Mouse (Mus musculus): ENCODE results near the gene Shtn1.

Shtn1 gene

GRCm38 (mm10) chr19:59052053-59052452 lies 23.8 kb downstream of the Shtn1 start:
- no peak for DNase-seq (ENCODE audit: low spot score in 2 of 2)

DNA sequence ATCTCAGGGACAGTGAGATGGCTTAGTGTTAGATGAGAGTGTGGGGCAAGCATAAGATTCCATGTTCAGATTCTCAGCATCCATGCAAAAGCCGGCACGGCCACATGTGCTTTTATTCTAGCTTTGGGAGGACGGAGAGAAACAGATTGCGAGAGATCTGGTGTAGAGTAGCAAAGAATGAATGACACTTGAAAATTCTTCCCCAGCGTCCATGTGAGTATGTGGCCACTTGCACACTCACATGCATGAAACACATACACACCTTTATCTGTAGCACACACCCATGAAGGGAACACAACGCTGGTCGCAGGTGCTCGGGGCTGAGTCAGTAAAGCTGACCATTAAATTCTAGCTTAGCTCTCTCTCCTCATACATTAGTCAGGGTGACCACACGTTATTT lies 24.3 kb downstream of the Shtn1 start:
- DNase-seq (ENCODE audit: low spot score in 2 of 2), result no peak

- DNase-seq (ENCODE audit: low spot score in 2 of 2), result no peak
These were observed 27.0 kb downstream of the Shtn1 start for GRCm38 (mm10) chr19:59048852-59049251.

- no peak for DNase-seq (ENCODE audit: low spot score in 2 of 2)
These were observed 28.4 kb downstream of the Shtn1 start for GRCm38 (mm10) chr19:59047511-59047910.

- DNase-seq (ENCODE audit: low spot score in 2 of 2), result no peak
These were observed 34.8 kb downstream of the Shtn1 start for GRCm38 (mm10) chr19:59041086-59041485.

DNA sequence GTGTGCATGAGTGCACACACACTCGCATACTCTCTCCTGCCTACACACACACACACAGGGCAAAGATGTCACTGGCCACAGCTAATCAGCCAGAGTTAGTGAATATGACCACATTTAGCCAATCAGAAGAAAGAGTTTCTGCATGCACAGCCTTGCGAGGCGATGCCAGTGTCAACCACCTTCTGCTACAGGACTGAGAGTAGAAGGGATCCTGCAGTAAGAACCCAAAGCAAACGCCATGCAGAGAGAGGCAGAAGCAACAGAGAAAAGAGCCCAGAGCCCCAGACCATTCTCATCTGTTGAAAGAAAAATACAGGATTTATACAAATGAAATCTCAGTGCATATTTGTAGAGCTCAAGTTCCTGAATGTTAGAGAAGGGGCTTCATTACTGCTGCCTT lies 37.1 kb downstream of the Shtn1 start:
- no peak for DNase-seq (ENCODE audit: low spot score in 2 of 2)

DNA sequence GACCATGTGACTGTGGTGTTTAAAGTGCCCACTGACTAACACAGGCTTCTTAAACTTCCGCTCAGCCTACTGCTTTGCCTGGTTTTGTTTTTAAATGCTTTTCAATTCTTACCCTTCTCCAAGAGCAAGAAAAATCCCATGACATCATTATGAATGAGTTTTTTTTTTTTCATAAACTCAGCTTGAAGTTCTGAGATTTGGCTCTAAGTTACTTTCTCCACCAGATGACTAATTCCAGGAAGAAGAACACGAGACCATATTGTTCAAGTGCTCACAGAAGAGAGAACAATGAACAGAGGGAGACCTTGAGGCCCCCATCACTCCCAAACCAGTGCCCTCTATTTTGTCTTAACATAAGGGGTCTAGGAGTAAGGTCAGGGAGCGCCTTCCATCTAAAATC lies 39.1 kb downstream of the Shtn1 start:
- no peak for DNase-seq (ENCODE audit: low spot score in 2 of 2)

DNA sequence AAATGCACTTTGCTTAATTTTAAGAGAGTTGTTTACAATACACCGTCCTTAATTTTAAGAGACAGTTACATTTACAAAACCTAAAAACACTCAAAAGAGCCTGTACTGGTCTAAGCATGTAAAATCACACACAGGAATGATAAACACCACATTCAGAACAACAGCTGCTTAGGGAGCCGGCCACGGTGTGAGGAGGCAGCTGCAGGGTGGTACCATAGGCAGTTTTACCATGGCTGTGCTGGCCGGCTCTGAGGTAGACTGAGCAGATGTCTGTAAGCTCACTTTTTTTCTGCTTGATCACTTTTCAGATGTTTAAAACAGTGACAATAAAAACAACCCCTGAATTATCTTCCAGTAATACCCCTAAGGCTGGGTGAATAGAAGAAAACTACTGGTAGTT lies 42.7 kb downstream of the Shtn1 start:
- DNase-seq (ENCODE audit: low spot score in 2 of 2), result no peak

- no peak for DNase-seq (ENCODE audit: low spot score in 2 of 2)
These were observed 45.7 kb downstream of the Shtn1 start for GRCm38 (mm10) chr19:59030221-59030620.

DNA sequence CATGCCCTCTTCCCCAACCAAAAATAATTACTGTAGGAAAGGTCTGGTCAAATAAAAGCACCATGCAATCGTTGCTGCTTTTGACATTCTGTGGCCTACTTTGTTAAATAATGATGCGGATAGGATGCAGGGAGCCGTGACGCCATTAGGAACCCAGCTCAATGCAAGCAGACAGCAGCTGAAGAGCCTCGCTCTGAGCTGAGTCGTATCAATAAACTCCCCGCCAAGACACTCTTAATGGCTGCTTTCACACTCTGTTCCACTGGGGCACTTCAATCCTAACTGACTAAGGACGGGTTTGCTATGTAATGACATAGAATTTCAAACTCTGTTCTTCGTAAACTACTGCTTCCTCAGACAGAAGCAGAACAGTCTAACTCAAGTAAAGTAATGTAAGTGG lies 46.9 kb downstream of the Shtn1 start:
- no peak for DNase-seq (ENCODE audit: low spot score in 2 of 2)

DNA sequence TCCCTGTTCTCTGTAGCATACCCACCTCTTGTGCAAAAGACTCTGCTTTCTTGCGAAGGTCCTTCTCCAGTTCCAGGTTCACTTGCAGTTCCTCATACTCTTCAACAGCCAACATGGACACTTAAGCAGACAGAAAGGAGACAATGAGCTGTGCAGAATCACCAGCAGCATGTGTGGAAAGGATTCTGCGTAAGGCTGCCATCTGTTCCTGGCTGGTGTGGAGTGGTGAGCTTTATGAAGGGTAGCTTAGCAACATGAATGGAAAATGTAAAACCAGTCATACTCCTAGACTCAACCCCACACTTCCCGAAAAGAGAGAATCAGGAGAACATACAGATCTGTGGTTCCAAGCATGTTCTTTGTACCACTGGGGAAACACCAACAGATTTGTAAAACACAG lies 47.8 kb downstream of the Shtn1 start:
- DNase-seq (ENCODE audit: low spot score in 2 of 2), result no peak

DNA sequence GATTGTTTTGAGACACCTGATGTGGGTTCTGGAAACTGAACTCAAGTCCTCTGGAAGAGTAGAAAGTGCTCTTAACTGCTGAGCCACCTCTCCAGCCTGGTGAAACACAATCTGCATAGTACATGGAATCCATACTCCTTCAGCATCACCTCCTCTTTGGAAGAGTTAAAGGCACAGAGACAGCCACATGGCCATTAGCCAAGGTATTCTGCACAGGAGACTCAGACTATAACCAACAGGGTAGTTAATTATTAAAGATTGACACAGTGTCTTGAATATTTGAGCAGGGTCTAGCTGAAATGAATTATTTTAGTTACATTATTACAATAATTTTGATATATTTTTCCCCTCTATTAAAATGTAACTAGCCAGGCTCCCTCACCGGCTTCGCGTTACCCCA lies 52.0 kb downstream of the Shtn1 start:
- DNase-seq (ENCODE audit: low spot score in 2 of 2), result no peak

DNA sequence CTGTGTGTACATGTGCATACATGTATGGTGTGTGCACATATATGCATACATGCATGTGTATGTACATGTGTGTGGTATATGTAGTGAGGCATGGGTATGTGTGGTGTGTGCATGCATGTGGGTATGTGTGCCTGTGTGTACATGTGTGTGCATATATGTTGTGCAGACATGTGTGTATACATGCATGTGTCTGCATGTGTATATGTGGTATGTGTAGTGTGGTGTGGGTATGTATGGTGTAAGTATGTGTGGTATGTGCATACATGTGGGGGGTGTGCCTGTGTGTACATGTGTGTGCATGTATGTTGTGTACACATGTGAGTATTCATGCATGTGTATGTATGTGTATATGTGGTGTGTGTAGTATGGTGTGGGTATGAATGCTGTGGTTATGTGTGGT lies 54.3 kb downstream of the Shtn1 start:
- DNase-seq (ENCODE audit: low spot score in 2 of 2), result no peak

DNA sequence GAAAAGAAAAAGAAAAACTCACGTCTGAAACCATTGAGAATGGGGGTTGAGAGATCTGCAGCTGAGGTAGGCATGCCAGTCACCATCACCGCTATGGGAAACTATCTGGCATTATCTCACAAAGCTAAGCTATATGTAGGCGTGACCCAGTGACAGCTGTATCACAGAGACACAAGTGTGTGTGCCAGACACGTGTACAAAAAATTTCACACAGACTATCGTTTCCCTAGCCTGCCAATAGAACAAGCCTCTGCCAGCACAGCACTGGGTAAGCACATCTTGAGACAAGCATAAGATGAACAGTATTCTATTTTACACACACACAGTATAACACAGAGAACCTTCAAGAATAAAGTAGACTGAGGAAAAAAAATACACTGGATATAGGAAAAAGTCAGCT lies 65.1 kb downstream of the Shtn1 start:
- DNase-seq (ENCODE audit: low spot score in 2 of 2), result no peak

- no peak for DNase-seq (ENCODE audit: low spot score in 2 of 2)
These were observed 69.1 kb downstream of the Shtn1 start for GRCm38 (mm10) chr19:59006577-59007340.

DNA sequence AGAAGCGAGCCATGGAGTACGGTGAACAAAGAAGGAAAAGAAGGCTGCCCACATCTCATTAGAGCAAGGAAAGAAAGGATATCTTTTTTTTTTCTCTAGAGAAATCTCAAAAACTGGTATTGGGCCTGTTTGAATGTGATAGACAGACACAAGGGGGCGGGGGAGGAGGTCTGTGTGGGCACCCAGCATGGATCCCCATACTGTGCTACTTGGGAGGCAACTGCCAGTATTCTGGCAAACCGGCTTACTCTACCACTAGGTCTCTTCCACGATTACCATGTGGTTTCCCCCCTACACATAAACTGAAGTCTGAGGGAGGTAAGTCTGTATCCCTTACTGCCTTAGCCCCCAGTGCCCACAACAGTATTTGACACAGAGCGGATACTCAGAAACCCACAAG lies 73.1 kb downstream of the Shtn1 start:
- DNase-seq (ENCODE audit: low spot score in 2 of 2), result no peak

GRCm38 (mm10) chr19:58981571-58981970 lies 94.3 kb downstream of the Shtn1 start:
- no peak for DNase-seq (ENCODE audit: low spot score in 2 of 2)

DNA sequence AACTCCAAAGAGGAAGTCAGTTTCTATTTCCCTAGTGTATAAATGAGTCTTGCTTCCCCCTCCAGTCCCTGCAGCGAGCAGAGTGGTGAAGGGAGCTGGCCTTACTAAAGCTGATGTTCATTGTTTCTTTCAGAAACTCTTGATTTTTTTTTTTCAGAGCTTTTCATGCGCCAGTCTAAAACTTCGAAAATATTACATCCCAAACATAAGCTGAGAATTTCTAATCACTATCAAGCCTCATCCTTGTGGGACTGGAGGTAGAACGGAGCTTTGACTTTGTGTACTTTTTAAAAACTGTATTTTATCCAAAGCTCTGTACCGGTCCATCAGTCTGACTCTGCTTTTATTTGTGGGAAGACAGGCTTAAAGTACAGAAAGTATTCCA lies 95.9 kb downstream of the Shtn1 start:
- DNase-seq (ENCODE audit: low spot score in 2 of 2), result no peak

DNA sequence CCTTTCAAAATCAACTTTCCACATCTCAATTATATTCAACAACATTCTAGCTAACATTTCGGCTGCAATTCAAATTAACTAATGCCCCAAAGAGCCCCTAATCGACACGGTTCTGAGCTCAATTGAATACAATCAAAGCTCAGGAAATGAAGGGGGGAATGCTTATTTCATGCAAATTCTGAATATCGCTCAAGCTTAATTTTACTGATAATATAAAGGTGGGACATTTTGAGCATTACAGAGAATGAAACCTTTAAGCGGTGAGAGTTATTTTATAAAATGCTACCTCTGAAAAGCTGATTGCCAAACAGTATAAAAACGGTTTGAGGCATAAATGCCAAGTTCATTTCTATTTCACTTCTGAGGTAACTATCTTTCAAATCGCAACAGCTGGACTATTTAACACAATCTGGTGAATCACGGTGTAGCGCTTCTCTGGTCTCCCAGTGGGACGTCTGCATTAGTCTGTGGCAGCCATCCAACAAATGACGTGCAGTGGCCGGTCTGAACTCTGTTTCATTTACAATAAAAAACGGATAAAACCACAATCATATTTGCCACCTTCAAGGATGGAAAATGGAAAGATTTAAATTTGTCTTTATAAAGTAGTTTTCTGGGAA lies 96.4 kb downstream of the Shtn1 start:
- DNase-seq (ENCODE audit: low spot score in 2 of 2), result no peak

GRCm38 (mm10) chr19:58978401-58979171 lies 97.3 kb downstream of the Shtn1 start:
- no peak for DNase-seq (ENCODE audit: low spot score in 2 of 2)

GRCm38 (mm10) chr19:58975216-58975863 lies 100.6 kb downstream of the Shtn1 start:
- no peak for DNase-seq (ENCODE audit: low spot score in 2 of 2)

DNA sequence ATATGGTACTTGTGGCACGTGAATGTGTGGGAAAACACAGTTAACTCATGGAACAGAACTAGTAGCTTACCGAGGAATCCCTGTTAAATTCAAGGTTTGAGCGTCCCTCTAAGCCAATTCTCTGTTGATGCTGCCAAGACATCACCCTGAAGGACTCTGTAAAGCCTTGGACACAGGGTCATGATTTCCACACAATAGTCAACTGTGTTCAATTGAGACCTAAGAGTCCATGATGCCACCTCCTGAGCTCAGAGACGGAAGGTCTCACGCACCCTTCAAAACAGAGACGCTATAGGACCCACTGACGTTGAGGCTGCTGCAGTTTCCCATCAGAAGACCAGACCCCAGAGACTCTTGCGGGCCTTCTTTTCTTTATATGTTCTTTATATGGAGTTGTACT lies 101.8 kb downstream of the Shtn1 start:
- no peak for DNase-seq (ENCODE audit: low spot score in 2 of 2)

Measured in spleen, postnatal 14 days (tissue).